Mouse (Mus musculus) intestine, embryonic 14.5 days (tissue): ENCODE results near the gene Fitm2. TPM values are rescaled to one million over a fixed set of nuclear protein-coding genes. Genes with fewer than 3 reads are reported as not detected.

Experiments used
- ATAC-seq: fragments of 200-750 bp; cut with Nextera tagmentation; replicated peaks from 2 replicates; pipeline ENCODE4 v1.8.0; 2017; ENCODE audit warnings: low read depth, moderate number of reproducible peaks, moderate TSS enrichment, moderate library complexity; ENCODE audit not compliant: low FRiP score, low TSS enrichment
- DNase-seq: peaks from one replicate; pipeline ENCODE4 v3.0.0-alpha.2; 2018; ENCODE audit warnings: low spot score
- H3K27ac ChIP-seq: fragments of 300-500 bp; sonication (generic); 2 replicates; pipeline ENCODE4 v1.5.1; 2014; ENCODE audit warnings: low read depth, mild to moderate bottlenecking, control low read depth
- H3K27me3 ChIP-seq: fragments of 300-500 bp; sonication (generic); replicated peaks from 2 replicates; pipeline ENCODE4 v1.6.1; 2014; ENCODE audit warnings: low read length, control low read depth; ENCODE audit not compliant: control insufficient read depth, insufficient read depth
- H3K36me3 ChIP-seq: fragments of 300-500 bp; sonication (generic); 2 replicates; pipeline ENCODE4 v1.6.1; 2014; ENCODE audit warnings: low read length, control low read depth; ENCODE audit not compliant: control insufficient read depth, insufficient read depth
- H3K4me1 ChIP-seq: fragments of 300-500 bp; sonication (generic); replicated peaks from 2 replicates; pipeline ENCODE4 v1.6.1; 2014; ENCODE audit warnings: low read length, control low read depth, mixed read lengths; ENCODE audit not compliant: control insufficient read depth, insufficient read depth
- H3K4me2 ChIP-seq: fragments of 300-500 bp; sonication (generic); 2 replicates; pipeline ENCODE4 v1.6.1; 2014; ENCODE audit warnings: low read length
- H3K4me3 ChIP-seq: fragments of 300-500 bp; sonication (generic); 2 replicates; pipeline ENCODE4 v1.5.1; 2014; ENCODE audit warnings: low read depth, low read length, control low read depth, mixed read lengths
- H3K9ac ChIP-seq: fragments of 300-500 bp; sonication (generic); 2 replicates; pipeline ENCODE4 v1.6.1; 2014; ENCODE audit warnings: mild to moderate bottlenecking, low read length
- H3K9me3 ChIP-seq: fragments of 300-500 bp; sonication (generic); 2 replicates; pipeline ENCODE4 v1.6.1; 2016; ENCODE audit warnings: low read length, control low read depth; ENCODE audit not compliant: control insufficient read depth
- WGBS: fragments of 180-500 bp; shearing (Covaris S2); extraction: QIAGEN DNeasy Blood & Tissue Kit; methylation state at CpG from one replicate; pipeline ENCODE4 v1.1.7; 2014; 5-methylcytosine and 5-hydroxymethylcytosine counted together
- polyA plus RNA-seq: library from polyadenylated mRNA; unstranded; fragments of >200 nt; fragmentation: Nextera tagmentation; extraction: Ambion mirVana; gene quantifications from 2 replicates; pipeline ENCODE4 v1.2.1, GENCODE M21; 2014

The Fitm2 gene
- polyA plus RNA-seq, 1 experiment from 2014 or later: 10.7 TPM

DNA sequence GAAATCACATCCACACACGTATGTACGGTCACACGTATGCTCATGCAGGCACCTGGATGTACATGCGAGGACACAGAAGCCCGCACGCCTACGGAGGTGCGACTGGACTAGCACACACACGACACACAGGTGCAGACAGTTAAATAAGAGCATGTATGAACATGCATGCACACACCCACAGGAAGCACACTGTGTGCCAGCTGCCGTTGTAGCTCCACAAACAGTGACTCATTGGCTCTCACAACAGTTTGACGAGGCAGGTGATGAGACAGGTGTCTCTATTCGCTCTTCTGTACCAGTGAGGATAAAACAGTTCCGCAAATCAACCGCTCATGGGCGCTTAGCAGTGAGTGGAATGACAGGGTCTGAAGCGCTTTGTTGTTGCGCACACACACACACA is 18.2 kb upstream of the Fitm2 start:
- no peaks in the 10 kb centered on the region for H3K36me3 ChIP-seq
- H3K4me1 ChIP-seq: peaks cover 14% of the 10 kb centered on the region
- no peaks in the 10 kb centered on the region for H3K9me3 ChIP-seq
- no peak overlapping the region for H3K9ac ChIP-seq
- no peak overlapping the region for H3K4me3 ChIP-seq
- H3K4me2 ChIP-seq: no peak overlapping the region
- H3K27me3 ChIP-seq: no peaks in the 10 kb centered on the region
- WGBS: 93% methylated on average over 17 of the region's 17 CpGs
- DNase-seq (no peak), ATAC-seq (no peak)
- no peak overlapping the region for H3K27ac ChIP-seq

DNA sequence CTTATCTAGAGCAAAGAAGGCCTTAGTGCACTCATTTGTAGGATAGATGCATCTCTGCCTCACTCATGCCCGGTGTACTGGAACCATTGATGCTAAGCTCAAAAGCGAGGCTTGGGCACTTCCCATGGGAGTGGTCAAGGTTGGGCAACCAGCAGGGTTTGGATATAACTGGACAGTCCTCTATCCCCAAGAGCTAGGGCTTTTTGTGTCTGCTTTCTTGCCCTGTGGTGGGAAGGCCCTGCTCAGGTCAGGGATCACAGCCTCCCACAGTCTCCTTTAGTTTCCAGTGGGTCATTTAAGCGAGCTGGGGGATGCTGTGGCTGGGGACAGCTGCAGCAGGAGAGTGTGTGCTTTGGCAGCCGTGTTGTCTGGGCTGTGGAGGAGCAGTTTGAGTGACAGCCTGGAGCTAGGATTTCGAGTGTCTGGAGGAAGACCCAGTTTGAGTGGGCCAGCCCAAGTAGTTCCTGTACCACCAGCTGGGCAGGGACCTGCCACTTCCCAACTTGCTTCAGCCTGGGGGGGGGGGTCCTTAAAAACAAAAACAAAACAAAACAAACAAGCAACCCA is 17.4 kb upstream of the Fitm2 start:
- peaks cover 14% of the 10 kb centered on the region for H3K4me1 ChIP-seq
- DNase-seq (no peak), ATAC-seq (no peak)
- no peaks in the 10 kb centered on the region for H3K36me3 ChIP-seq
- no peak overlapping the region for H3K27ac ChIP-seq
- H3K9me3 ChIP-seq: no peaks in the 10 kb centered on the region
- no peak overlapping the region for H3K4me3 ChIP-seq
- no peak overlapping the region for H3K4me2 ChIP-seq
- no peaks in the 10 kb centered on the region for H3K27me3 ChIP-seq
- no peak overlapping the region for H3K9ac ChIP-seq
- WGBS: 63% methylated on average over 5 of the region's 5 CpGs

DNA sequence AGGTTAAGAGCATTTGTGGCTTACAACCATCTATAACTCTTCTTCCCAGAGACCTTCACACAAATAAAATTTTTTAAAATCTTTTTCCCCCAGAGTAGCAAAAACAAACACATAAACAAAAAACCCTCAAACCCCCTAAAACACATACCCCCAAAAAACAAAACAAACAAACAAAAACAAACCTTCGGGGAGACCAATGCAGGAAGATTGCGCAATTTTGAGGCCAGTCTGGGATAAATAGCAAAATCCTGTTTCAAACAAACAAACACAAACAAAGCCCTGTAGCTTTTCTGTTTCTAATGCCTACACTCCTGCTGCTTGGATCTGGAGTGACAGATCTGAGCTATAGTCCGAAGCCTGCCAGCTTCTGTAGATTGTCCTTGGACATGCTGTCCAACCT is 14.9 kb upstream of the Fitm2 start:
- 94% methylated on average over 3 of the region's 3 CpGs for WGBS
- no peak for ATAC-seq
- H3K27me3 ChIP-seq: 0 out of 2 replicates have a peak, but pooled peaks cover 3% of the 10 kb centered on the region

DNA sequence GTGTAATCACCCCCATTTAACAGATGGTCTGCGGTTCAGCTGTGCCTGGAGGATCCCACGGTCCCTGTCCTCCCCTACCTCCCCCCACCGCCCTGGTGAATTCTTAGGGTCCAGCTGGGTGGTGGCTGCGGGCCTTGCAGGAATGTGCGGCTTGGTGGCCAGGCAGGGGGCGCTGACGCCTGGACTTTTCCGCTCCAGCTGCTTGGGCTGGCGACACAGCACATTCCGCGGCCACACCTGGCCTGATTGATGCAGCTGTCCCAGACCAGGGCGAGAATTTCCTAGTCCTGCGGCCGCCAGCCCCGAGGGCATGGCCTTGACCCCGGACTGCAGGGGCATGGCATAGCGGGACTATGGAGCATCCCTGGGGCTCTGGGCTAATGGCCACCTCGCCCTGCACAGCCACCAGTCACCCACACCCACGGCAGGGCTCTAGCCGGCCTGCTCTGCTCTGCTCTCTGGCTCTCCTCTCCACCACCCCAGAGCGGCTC is 9.2 kb upstream of the Fitm2 start:
- Histone ChIP-seq H3K36me3 (no peaks in the 10 kb centered on the region), H3K9me3 (no peaks in the 10 kb centered on the region), H3K4me1 (peaks cover 6% of the 10 kb centered on the region), H3K27me3 (peaks cover 7% of the 10 kb centered on the region; the same call in 1 of the 2 replicates), H3K4me3 (peak overlapping the region; percentile 17), H3K9ac (no peak overlapping the region), H3K27ac (no peak overlapping the region), H3K4me2 (peak overlapping the region; percentile 45)
- ATAC-seq (peak; percentile 61; the same call in 1 of the 2 replicates), DNase-seq (peak; percentile 74)
- WGBS: 1% methylated on average over 21 of the region's 21 CpGs

More for the DNA sequence above, 14.9 kb upstream of the Fitm2 start:
- no peak overlapping the region for H3K4me3 ChIP-seq
- no peak overlapping the region for H3K9ac ChIP-seq
- no peak for DNase-seq
- no peak overlapping the region for H3K27ac ChIP-seq
- H3K9me3 ChIP-seq: no peaks in the 10 kb centered on the region
- no peak overlapping the region for H3K4me2 ChIP-seq
- no peaks in the 10 kb centered on the region for H3K4me1 ChIP-seq
- H3K36me3 ChIP-seq: no peaks in the 10 kb centered on the region

DNA sequence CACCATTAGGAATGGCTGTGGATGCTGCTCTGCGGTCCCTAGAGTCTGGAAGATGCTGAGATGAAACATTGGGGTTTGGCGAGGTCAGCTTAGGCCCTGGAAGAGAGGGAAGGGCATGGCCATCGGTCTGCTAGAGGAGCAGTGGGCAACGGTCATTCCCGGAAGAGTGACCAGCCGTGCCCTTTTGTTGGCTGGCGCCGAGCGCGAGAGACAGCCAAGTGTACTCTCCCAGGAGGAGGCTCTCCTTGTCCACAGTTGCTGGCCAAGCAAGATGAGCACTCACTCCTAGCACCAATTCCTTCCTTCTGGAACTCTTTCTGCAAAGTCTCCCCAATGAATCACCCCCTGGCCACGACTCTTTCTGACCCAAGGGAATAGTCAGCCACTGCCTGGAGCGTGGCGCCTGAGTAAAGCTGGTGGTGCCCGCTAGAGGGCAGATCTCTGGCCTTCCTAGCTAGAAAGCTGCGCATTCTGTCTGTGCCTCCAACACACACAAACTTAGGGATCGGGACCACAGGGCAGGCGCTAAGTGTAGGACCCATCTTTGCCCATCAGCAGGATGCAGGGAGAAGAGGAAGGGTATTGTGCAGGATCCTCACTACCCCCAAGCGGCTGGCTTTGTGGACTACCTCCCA is 7.9 kb upstream of the Fitm2 start:
- WGBS: 57% methylated on average over 18 of the region's 18 CpGs
- Histone ChIP-seq H3K9ac (no peak overlapping the region), H3K4me2 (no peak overlapping the region), H3K4me1 (peaks cover 6% of the 10 kb centered on the region), H3K27ac (no peak overlapping the region), H3K4me3 (no peak overlapping the region), H3K36me3 (no peaks in the 10 kb centered on the region), H3K27me3 (peaks cover 7% of the 10 kb centered on the region; the same call in 1 of the 2 replicates), H3K9me3 (no peaks in the 10 kb centered on the region)
- DNase-seq (no peak), ATAC-seq (0 out of 2 replicates have a peak, but pooled peaks have one; percentile 13)

DNA sequence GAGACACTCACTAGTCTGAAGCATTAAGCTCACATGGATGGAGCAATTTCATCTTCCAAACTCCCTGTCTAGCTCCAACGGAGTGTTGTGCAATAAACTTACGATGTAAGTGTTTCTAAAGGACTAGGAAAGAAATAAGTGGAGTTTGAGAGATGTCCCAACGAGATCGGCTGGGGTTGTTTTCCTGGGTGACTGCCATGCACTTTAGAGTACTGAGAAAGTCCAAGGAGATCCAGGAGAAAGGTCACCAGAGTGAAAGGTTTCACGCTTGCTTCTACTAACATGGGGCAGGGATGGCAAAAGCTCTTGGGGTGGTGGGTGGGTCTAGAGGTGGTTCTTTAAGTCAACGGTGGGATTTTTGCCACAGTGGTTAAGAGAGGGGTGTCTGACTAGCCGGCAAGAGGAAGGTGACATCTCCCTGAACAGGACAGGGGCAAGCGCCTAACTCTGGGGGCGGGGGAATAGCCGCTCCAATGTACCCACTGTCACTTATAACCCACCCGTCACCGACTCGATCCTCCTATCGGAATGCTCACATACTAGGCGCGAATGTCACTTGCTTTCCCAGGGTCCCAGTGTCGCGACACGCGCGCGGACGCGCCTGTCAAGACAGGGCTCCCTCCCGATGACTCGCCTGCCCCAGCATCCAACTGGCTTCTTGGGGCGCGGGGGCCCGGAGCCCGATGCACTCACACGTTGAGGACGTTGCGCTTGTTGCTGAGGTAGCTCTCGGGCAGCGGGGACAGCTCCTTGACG is 541 bp downstream of the Fitm2 start:
- ATAC-seq: peak; percentile 78
- H3K4me3 ChIP-seq: peak overlapping the region; percentile 94
- no peaks in the 10 kb centered on the region for H3K9me3 ChIP-seq
- H3K9ac ChIP-seq: peak overlapping the region; percentile 75
- no peaks in the 10 kb centered on the region for H3K27me3 ChIP-seq
- H3K27ac ChIP-seq: 0 out of 2 replicates have a peak overlapping the region, but pooled peaks have one; percentile 7
- peaks cover 9% of the 10 kb centered on the region; the same call in 1 of the 2 replicates for H3K4me1 ChIP-seq
- H3K36me3 ChIP-seq: peaks cover 11% of the 10 kb centered on the region; the same call in 1 of the 2 replicates
- peak overlapping the region; percentile 91 for H3K4me2 ChIP-seq
- 4% methylated on average over 36 of the region's 36 CpGs for WGBS
- DNase-seq: peak; percentile 61

DNA sequence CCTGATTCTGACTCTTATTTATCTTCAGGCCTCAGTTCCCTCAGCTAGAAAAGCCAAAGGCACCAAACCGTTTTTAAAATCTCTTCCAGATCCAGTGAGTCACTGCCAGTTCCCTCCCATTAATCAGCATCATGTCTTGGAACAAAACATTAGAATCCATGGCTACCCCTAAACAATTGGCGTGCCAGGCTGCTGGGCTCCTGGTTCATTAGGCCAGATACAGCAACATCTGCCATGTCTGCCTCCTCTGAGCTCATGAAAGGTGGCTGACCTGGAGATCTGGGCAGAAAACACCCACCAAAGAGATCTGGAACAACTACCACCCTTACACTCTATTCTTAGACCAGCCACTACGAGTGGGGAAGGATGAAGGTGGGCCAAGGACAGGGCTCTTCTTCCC is 1.3 kb downstream of the Fitm2 start:
- Histone ChIP-seq H3K9me3 (no peaks in the 10 kb centered on the region), H3K4me3 (peak overlapping the region; percentile 94; the same call in 1 of the 2 replicates), H3K9ac (no peak overlapping the region), H3K27ac (no peak overlapping the region), H3K36me3 (peaks cover 11% of the 10 kb centered on the region; the same call in 1 of the 2 replicates), H3K27me3 (no peaks in the 10 kb centered on the region), H3K4me1 (peaks cover 9% of the 10 kb centered on the region; the same call in 1 of the 2 replicates), H3K4me2 (peak overlapping the region; percentile 91)
- DNase-seq (no peak), ATAC-seq (no peak)
- WGBS: 78% methylated on average over 3 of the region's 3 CpGs

DNA sequence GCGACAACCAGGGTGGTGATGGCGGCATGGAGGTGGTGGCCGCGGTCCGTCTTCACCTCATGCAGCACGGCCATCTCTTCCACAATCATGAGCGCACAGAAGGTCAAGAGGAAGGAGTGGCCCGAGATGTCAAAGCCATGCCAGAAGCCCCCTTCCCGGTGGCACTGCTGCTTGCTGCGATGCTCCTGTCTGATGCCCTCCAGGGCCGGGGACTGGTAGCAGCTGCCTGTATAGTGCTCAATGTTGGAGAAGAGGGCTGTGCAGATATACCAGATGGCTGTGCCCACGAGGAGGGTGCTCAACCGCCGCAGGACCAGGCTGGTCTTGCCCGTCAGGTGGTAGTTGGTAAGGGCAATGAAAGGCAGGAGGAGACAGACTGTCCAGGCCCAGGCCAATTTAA is 2.7 kb downstream of the Fitm2 start:
- Histone ChIP-seq H3K4me3 (no peak overlapping the region), H3K4me2 (no peak overlapping the region), H3K9ac (no peak overlapping the region), H3K27me3 (no peaks in the 10 kb centered on the region), H3K36me3 (peaks cover 16% of the 10 kb centered on the region; the same call in 1 of the 2 replicates), H3K27ac (no peak overlapping the region), H3K9me3 (no peaks in the 10 kb centered on the region), H3K4me1 (peaks cover 9% of the 10 kb centered on the region; the same call in 1 of the 2 replicates)
- no peak for ATAC-seq
- no peak for DNase-seq
- 94% methylated on average over 15 of the region's 15 CpGs for WGBS
